Mouse (Mus musculus): Measurements from ENCODE around the gene Alg14.

Alg14 gene

DNA sequence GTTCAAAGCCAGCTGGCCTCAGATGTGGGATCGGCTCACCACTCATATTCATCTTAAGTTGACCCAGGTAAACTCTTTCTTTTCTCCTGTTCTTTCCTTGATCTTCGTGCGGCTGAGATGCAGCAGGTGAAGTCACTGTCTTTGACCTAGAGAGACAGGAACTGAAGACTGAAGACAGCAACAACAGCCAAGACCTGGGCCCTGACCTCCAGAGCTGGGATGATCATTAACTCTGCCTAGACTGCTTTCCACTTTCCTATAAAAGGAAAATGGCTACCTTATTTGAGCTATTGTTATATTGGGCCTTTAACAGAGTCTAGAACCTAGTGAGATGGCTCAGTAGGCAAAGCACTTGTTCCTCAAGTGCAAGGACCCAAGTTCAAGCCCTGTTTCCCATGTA, 116.8 kb downstream of the Alg14 start:
- no peak for DNase-seq (ENCODE audit: low read depth)

GRCm38 (mm10) chr3:121411450-121411849, 119.9 kb downstream of the Alg14 start:
- DNase-seq (ENCODE audit: low read depth): no peak
